Mouse (Mus musculus): Measurements from ENCODE around the gene 4931428F04Rik.

DNA sequence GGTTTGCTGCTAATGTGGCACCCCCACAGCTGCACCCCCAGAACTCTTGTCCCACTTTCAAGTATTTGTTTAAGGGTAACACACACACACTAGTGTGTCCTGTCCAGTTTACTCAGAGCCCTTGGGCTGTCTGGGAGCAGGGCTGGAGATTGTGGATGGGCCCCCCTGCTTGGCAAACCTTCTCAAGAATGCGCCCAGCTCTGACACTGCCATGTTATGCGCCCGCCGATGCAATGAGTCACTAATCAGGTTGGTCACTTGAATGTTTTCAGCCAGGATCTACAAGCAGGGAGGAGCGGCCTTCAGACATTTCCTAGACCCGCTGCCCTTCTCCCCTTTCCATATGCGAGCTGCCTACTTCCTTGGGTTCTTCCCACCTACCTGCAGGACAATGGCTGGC is 2.8 kb upstream of the 4931428F04Rik start:
- TF ChIP-seq USF1 (IDR thresholded peaks at IDR 0.05; ENCODE audit: low read depth), result no peak
- no peak for TF ChIP-seq MAX (IDR thresholded peaks at IDR 0.05)

All from C2C12 (cell line).